Mouse (Mus musculus) fat pad, adult 2 months (tissue): ENCODE data around the gene Ttc36.
"Not testable (repeated sequence)": the region's sequence is repeated elsewhere in the genome, so short reads cannot be mapped to it uniquely, and the experiment has no call there.

ENCODE experiments used
- DNase-seq: peaks from one replicate; pipeline ENCODE4 v3.0.0-alpha.2; 2011; ENCODE audit warnings: low read depth, low spot score; ENCODE audit errors: extremely low read depth

Gene Ttc36

GRCm38 (mm10) chr9:44772750-44773651, 29.9 kb downstream of the Ttc36 start:
- DNase-seq = peak; percentile 52

- DNase-seq = no peak
These were observed 30.5 kb downstream of the Ttc36 start for GRCm38 (mm10) chr9:44772392-44772749.

- no peak for DNase-seq
These were observed 31.5 kb downstream of the Ttc36 start for GRCm38 (mm10) chr9:44771376-44771775.

- DNase-seq = not testable (repeated sequence)
These were observed 34.9 kb downstream of the Ttc36 start for GRCm38 (mm10) chr9:44768029-44768394.

- DNase-seq = no peak
These were observed 35.5 kb downstream of the Ttc36 start, which contains the start of the genes Arcn1 and Ift46 for GRCm38 (mm10) chr9:44767101-44768028. TSS of gene Arcn1 (minus strand) at chr9:44767845. TSS of gene Ift46 (plus strand) at chr9:44767908.

- no peak for DNase-seq
These were observed 42.0 kb downstream of the Ttc36 start for GRCm38 (mm10) chr9:44760873-44761272.
